Mouse (Mus musculus) kidney, embryonic 16.5 days (tissue): ENCODE measurements at regions not wholly inside any gene's neighbourhood (a gene's known extent, or its start where the extent isn't known, plus 50 kb on each side); places are given as distances from the start of the nearest gene placed in this dataset.

ENCODE experiments used
- ATAC-seq: fragments of 200-750 bp; cut with Nextera tagmentation; 2 replicates; pipeline ENCODE4 v1.8.0; 2017; ENCODE audit warnings: moderate TSS enrichment; ENCODE audit not compliant: low FRiP score, low TSS enrichment
- H3K27ac ChIP-seq: fragments of 300-500 bp; sonication (generic); 2 replicates; pipeline ENCODE4 v1.5.1; 2014; ENCODE audit warnings: low read length
- H3K27me3 ChIP-seq: fragments of 300-500 bp; sonication (generic); 2 replicates; pipeline ENCODE4 v1.6.1; 2014; ENCODE audit warnings: low read length, control low read depth, mixed read lengths; ENCODE audit not compliant: insufficient read depth
- H3K36me3 ChIP-seq: fragments of 300-500 bp; sonication (generic); 2 replicates; pipeline ENCODE4 v1.6.1; 2014; ENCODE audit warnings: low read length, control low read depth, mixed read lengths; ENCODE audit not compliant: insufficient read depth
- H3K4me1 ChIP-seq: fragments of 300-500 bp; sonication (generic); 2 replicates; pipeline ENCODE4 v1.6.1; 2014; ENCODE audit warnings: low read length, control low read depth, mixed read lengths; ENCODE audit not compliant: insufficient read depth
- H3K4me2 ChIP-seq: fragments of 300-500 bp; sonication (generic); replicated peaks from 2 replicates; pipeline ENCODE4 v1.6.1; 2014; ENCODE audit warnings: low read depth, low read length
- H3K4me3 ChIP-seq: fragments of 300-500 bp; sonication (generic); 2 replicates; pipeline ENCODE4 v1.5.1; 2014; ENCODE audit warnings: mild to moderate bottlenecking, low read length
- H3K9ac ChIP-seq: fragments of 300-500 bp; sonication (generic); replicated peaks from 2 replicates; pipeline ENCODE4 v1.6.1; 2014; ENCODE audit warnings: low read length
- H3K9me3 ChIP-seq: fragments of 300-500 bp; sonication (generic); 2 replicates; pipeline ENCODE4 v1.6.1; 2016; ENCODE audit warnings: low read length, control low read depth
- WGBS: fragments of 180-500 bp; shearing (Covaris S2); extraction: QIAGEN DNeasy Blood & Tissue Kit; methylation state at CpG from one replicate; pipeline ENCODE4 v1.1.7; 2014; 5-methylcytosine and 5-hydroxymethylcytosine counted together

DNA sequence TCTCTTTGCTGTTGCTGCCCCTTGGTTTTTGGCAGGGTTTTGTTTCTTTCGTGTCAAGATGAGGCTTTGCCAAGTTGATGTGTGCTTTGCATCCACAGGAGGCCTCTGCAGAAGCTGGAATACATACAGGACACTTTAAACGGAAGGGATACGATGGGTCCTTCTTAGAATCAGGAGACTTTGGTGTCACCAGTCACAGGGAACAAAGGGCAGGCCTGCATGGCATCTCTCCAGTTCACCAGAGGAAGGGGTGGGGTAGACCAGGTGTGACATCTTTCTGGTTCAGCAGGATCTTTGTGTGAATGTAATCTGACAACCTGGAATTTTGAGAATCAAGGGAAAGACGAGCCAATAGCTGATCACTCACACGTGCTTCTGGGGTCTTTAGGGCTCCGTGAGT is 284.5 kb upstream of the Runx1 start:
- Histone ChIP-seq H3K27ac (no peak overlapping the region), H3K4me3 (no peak overlapping the region), H3K4me1 (no peaks in the 10 kb centered on the region), H3K36me3 (no peaks in the 10 kb centered on the region), H3K9ac (no peak overlapping the region), H3K27me3 (no peaks in the 10 kb centered on the region), H3K9me3 (no peaks in the 10 kb centered on the region), H3K4me2 (no peak overlapping the region)
- WGBS: 76% methylated on average over 6 of the region's 6 CpGs
- no peak for ATAC-seq

- WGBS: 69% methylated on average over 12 of the region's 12 CpGs
- H3K4me3 ChIP-seq: no peak overlapping the region
- H3K9ac ChIP-seq: no peak overlapping the region
- no peak overlapping the region for H3K4me2 ChIP-seq
- no peaks in the 10 kb centered on the region for H3K27me3 ChIP-seq
- H3K9me3 ChIP-seq: no peaks in the 10 kb centered on the region
- ATAC-seq: no peak
- no peak overlapping the region for H3K27ac ChIP-seq
- no peaks in the 10 kb centered on the region for H3K4me1 ChIP-seq
- H3K36me3 ChIP-seq: no peaks in the 10 kb centered on the region
These were observed 283.9 kb upstream of the Runx1 start for GRCm38 (mm10) chr16:93109683-93110407.

DNA sequence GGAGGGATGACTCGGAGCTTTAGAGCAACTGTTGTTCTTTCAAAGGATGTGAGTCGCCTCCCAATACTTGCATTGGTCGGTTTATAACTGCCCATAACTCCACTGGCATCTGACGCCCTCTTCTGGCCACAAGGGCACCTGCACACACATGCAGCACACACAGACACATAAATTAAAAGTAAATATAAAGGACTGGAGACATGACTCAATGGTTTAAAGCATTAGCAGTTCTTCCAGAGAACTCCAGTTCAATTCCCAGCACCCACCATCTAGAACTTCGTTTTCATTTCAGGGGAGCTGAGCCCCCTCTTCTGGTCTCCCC is 281.5 kb upstream of the Runx1 start:
- ATAC-seq: no peak
- H3K4me1 ChIP-seq: no peaks in the 10 kb centered on the region
- H3K9me3 ChIP-seq: no peaks in the 10 kb centered on the region
- H3K27me3 ChIP-seq: no peaks in the 10 kb centered on the region
- H3K4me3 ChIP-seq: no peak overlapping the region
- H3K27ac ChIP-seq: no peak overlapping the region
- no peaks in the 10 kb centered on the region for H3K36me3 ChIP-seq
- 69% methylated on average over 5 of the region's 5 CpGs for WGBS
- H3K9ac ChIP-seq: no peak overlapping the region
- H3K4me2 ChIP-seq: no peak overlapping the region

- Histone ChIP-seq H3K36me3 (no peaks in the 10 kb centered on the region), H3K4me1 (no peaks in the 10 kb centered on the region), H3K27me3 (no peaks in the 10 kb centered on the region), H3K9ac (no peak overlapping the region), H3K9me3 (no peaks in the 10 kb centered on the region), H3K4me2 (no peak overlapping the region), H3K27ac (no peak overlapping the region), H3K4me3 (no peak overlapping the region)
- 0 out of 2 replicates have a peak, but pooled peaks have one; percentile 23 for ATAC-seq
- 35% methylated on average over 13 of the region's 13 CpGs for WGBS
These were observed 281.0 kb upstream of the Runx1 start for GRCm38 (mm10) chr16:93106811-93107523.

DNA sequence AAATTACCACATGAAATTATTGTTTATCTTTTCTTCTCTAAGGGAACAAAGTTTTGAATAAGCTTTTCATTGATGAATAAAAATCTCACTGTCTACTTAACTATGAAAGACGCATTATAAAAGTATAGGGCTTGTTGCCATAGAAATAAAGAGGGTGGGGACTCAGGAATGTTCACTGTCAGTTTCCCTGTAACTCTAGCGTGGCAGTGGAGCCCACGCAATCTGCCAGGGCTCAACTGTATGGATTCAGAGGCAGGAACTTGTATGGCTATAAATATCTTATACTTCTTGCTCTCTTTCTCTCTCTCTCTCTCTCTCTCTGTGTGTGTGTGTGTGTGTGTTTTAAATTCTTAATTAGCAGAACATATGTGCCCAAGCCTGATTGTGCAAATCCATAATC is 276.2 kb upstream of the Runx1 start:
- H3K9me3 ChIP-seq: no peaks in the 10 kb centered on the region
- 62% methylated on average over 3 of the region's 3 CpGs for WGBS
- no peak overlapping the region for H3K4me3 ChIP-seq
- no peak overlapping the region for H3K4me2 ChIP-seq
- no peaks in the 10 kb centered on the region for H3K4me1 ChIP-seq
- ATAC-seq: no peak
- H3K36me3 ChIP-seq: no peaks in the 10 kb centered on the region
- H3K27ac ChIP-seq: no peak overlapping the region
- H3K27me3 ChIP-seq: no peaks in the 10 kb centered on the region
- no peak overlapping the region for H3K9ac ChIP-seq

- H3K4me3 ChIP-seq: no peak overlapping the region
- no peaks in the 10 kb centered on the region for H3K27me3 ChIP-seq
- 44% methylated on average over 8 of the region's 8 CpGs for WGBS
- no peaks in the 10 kb centered on the region for H3K9me3 ChIP-seq
- H3K9ac ChIP-seq: no peak overlapping the region
- ATAC-seq: no peak
- H3K27ac ChIP-seq: no peak overlapping the region
- H3K4me1 ChIP-seq: no peaks in the 10 kb centered on the region
- no peak overlapping the region for H3K4me2 ChIP-seq
- no peaks in the 10 kb centered on the region for H3K36me3 ChIP-seq
These were observed 272.1 kb upstream of the Runx1 start for GRCm38 (mm10) chr16:93098057-93098456.

DNA sequence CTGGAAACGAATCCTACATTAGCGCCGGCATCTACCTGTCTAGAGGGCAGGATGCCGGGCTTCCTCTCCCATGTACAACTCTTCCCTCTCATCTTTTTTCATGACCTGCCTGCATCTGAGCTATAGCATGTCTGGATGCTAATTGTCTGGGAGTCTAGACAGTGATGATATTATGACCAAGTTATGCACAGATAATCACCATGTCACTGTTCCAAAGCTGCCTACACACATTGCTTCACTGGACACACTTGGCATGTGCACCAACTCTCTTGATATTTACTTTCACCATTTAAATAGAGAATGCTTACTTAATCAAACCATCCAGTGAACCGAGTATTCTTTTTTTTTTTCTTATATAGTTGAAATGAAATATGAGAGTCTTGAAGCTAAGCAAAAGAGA is 270.2 kb upstream of the Runx1 start:
- WGBS: 79% methylated on average over 5 of the region's 5 CpGs
- Histone ChIP-seq H3K9ac (no peak overlapping the region), H3K36me3 (no peaks in the 10 kb centered on the region), H3K4me1 (no peaks in the 10 kb centered on the region), H3K4me2 (no peak overlapping the region), H3K9me3 (no peaks in the 10 kb centered on the region), H3K27me3 (no peaks in the 10 kb centered on the region), H3K4me3 (no peak overlapping the region), H3K27ac (no peak overlapping the region)
- no peak for ATAC-seq

DNA sequence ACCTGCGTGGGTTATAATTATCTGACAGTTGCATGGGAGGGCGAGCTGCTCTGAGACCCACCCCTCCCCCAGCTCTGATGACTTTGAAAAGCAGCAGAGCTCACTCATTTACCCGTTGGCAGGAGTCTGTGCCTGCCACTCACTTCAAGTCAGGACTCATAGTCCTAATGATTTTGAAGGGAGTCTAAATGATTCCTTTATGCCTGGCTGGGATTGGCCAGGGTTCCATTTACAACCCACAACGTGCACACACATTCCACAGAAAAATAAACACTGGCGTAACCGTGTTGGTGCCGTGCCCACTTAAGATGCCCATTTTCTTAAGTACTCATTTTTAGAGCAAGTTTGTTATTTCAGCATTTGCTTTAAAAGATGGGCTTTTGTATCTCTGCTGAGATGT is 266.8 kb upstream of the Runx1 start:
- Histone ChIP-seq H3K27ac (no peak overlapping the region), H3K4me1 (no peaks in the 10 kb centered on the region), H3K4me2 (no peak overlapping the region), H3K4me3 (no peak overlapping the region), H3K36me3 (no peaks in the 10 kb centered on the region), H3K27me3 (no peaks in the 10 kb centered on the region), H3K9ac (no peak overlapping the region), H3K9me3 (no peaks in the 10 kb centered on the region)
- no peak for ATAC-seq
- 41% methylated on average over 7 of the region's 7 CpGs for WGBS

DNA sequence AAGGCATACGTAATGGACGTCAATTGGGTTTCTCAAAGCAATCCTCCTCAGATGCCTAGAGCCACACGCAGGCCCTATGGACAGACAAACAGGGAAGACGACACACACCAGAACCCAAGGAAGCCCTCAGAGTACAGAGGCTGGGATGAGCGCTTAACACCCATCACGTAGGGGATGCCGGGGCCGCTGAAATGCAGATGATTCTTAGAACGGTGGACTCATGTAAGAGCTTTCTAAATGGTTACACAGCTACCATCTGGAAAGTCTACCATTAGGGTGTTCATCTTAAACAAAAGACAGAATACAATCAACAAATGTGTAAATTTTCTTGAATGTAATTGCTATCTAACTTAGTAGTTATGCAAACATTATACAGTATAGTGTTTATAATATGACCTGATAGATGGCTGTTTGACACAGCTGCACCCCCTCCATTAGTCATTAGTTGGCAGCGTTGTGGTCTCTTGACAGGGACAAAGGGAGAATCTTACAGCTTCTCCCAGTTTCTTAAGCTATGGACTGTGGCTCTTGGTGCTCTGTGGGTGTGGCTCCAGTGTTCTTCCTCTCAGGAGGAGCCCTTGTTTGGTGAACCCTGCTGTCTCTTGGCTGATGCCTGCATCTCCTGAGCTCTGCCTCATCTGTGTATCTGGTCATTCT is 259.4 kb upstream of the Runx1 start:
- H3K36me3 ChIP-seq: no peaks in the 10 kb centered on the region
- WGBS: 91% methylated on average over 10 of the region's 10 CpGs
- H3K4me1 ChIP-seq: no peaks in the 10 kb centered on the region
- H3K9me3 ChIP-seq: no peaks in the 10 kb centered on the region
- H3K4me2 ChIP-seq: no peak overlapping the region
- 0 out of 2 replicates have a peak, but pooled peaks cover 2% of the 10 kb centered on the region for H3K27me3 ChIP-seq
- no peak overlapping the region for H3K4me3 ChIP-seq
- no peak overlapping the region for H3K9ac ChIP-seq
- ATAC-seq: no peak
- no peak overlapping the region for H3K27ac ChIP-seq

DNA sequence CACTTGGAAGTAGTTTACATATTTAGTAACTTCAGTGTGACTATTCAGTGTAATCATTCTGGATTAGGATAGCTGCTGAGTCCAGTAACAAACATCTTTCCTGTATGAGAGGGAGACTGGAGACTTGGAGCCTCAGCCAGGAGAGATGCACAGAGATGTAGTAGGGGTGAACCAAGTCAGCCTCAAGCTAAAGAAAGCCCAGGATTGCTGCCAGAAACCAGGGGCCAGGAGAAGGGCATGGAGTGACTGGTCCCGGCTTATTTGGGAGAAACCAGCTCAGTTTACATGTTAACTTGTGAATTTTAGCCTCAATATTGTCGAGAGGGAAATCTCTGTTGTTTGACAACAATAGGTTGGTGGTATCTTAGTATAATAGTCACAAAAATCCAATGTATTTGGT is 257.8 kb upstream of the Runx1 start:
- no peak for ATAC-seq
- WGBS: 62% methylated on average over 2 of the region's 2 CpGs
- Histone ChIP-seq H3K27me3 (0 out of 2 replicates have a peak, but pooled peaks cover 2% of the 10 kb centered on the region), H3K4me1 (peaks cover 6% of the 10 kb centered on the region; the same call in 1 of the 2 replicates), H3K9ac (no peak overlapping the region), H3K4me2 (no peak overlapping the region), H3K4me3 (no peak overlapping the region), H3K27ac (no peak overlapping the region), H3K36me3 (no peaks in the 10 kb centered on the region), H3K9me3 (no peaks in the 10 kb centered on the region)
